Mouse (Mus musculus) embryonic facial prominence, embryonic 13.5 days (tissue): Measurements from ENCODE around the gene Zfp287. TPM values are rescaled to one million over a fixed set of nuclear protein-coding genes. Genes with fewer than 3 reads are reported as not detected.

Source experiments
- ATAC-seq: fragments of 200-750 bp; cut with Nextera tagmentation; 2 replicates; pipeline ENCODE4 v1.8.0; 2017; ENCODE audit warnings: low read depth; ENCODE audit not compliant: insufficient number of reproducible peaks, insufficient read depth, low FRiP score, low TSS enrichment
- H3K27ac ChIP-seq: fragments of 300-500 bp; sonication (generic); 2 replicates; pipeline ENCODE4 v1.5.1; 2015; ENCODE audit warnings: moderate library complexity, mild to moderate bottlenecking, inconsistent platforms
- H3K27me3 ChIP-seq: fragments of 300-500 bp; sonication (generic); 2 replicates; pipeline ENCODE4 v1.6.1; 2015; ENCODE audit warnings: mild to moderate bottlenecking, inconsistent platforms
- H3K36me3 ChIP-seq: fragments of 300-500 bp; sonication (generic); 2 replicates; pipeline ENCODE4 v1.6.1; 2015; ENCODE audit warnings: mild to moderate bottlenecking, inconsistent platforms
- H3K4me1 ChIP-seq: fragments of 300-500 bp; sonication (generic); 2 replicates; pipeline ENCODE4 v1.6.1; 2015; ENCODE audit warnings: inconsistent platforms
- H3K4me2 ChIP-seq: fragments of 300-500 bp; sonication (generic); 2 replicates; pipeline ENCODE4 v1.6.1; 2015; ENCODE audit warnings: moderate library complexity, mild to moderate bottlenecking, inconsistent platforms
- H3K4me3 ChIP-seq: fragments of 300-500 bp; sonication (generic); 2 replicates; pipeline ENCODE4 v1.5.1; 2015; ENCODE audit warnings: mild to moderate bottlenecking, inconsistent platforms
- H3K9ac ChIP-seq: fragments of 300-500 bp; sonication (generic); 2 replicates; pipeline ENCODE4 v1.6.1; 2015; ENCODE audit warnings: mild to moderate bottlenecking, inconsistent platforms
- H3K9me3 ChIP-seq: fragments of 300-500 bp; sonication (generic); 2 replicates; pipeline ENCODE4 v1.6.1; 2016; ENCODE audit warnings: inconsistent platforms
- WGBS: fragments of 180-500 bp; shearing (Covaris S2); methylation state at CpG from one replicate; pipeline ENCODE4 v1.1.7; 2015; ENCODE audit warnings: mixed read lengths; 5-methylcytosine and 5-hydroxymethylcytosine counted together
- polyA plus RNA-seq: library from polyadenylated mRNA; unstranded; fragments of >200 nt; fragmentation: Nextera tagmentation; extraction: Ambion mirVana; gene quantifications from 2 replicates; pipeline ENCODE4 v1.2.1, GENCODE M21; 2015

Zfp287 gene
- polyA plus RNA-seq, 1 experiment from 2014 or later, result 14.4 TPM

GRCm38 (mm10) chr11:62664250-62664649 lies 67.5 kb downstream of the Zfp287 start:
- peaks cover 40% of the 10 kb centered on the region for H3K36me3 ChIP-seq
- H3K4me1 ChIP-seq, result no peaks in the 10 kb centered on the region
- no peak for ATAC-seq
- H3K27me3 ChIP-seq, result no peaks in the 10 kb centered on the region
- WGBS, result 83% methylated on average over 6 of the region's 6 CpGs
- H3K9me3 ChIP-seq, result no peaks in the 10 kb centered on the region
- no peak overlapping the region for H3K4me2 ChIP-seq
- no peak overlapping the region for H3K27ac ChIP-seq
- H3K9ac ChIP-seq, result no peak overlapping the region
- H3K4me3 ChIP-seq, result no peak overlapping the region

- Histone ChIP-seq H3K4me3 (no peak overlapping the region), H3K4me1 (peaks cover 5% of the 10 kb centered on the region; the same call in 1 of the 2 replicates), H3K36me3 (peaks cover 32% of the 10 kb centered on the region), H3K27ac (no peak overlapping the region), H3K4me2 (no peak overlapping the region), H3K27me3 (no peaks in the 10 kb centered on the region), H3K9ac (no peak overlapping the region), H3K9me3 (no peaks in the 10 kb centered on the region)
- WGBS, result 66% methylated on average over 4 of the region's 4 CpGs
- no peak for ATAC-seq
These were observed 70.8 kb downstream of the Zfp287 start for GRCm38 (mm10) chr11:62660885-62661284.

GRCm38 (mm10) chr11:62652080-62652479 lies 79.6 kb downstream of the Zfp287 start:
- no peak for ATAC-seq
- Histone ChIP-seq H3K9ac (no peak overlapping the region), H3K27ac (no peak overlapping the region), H3K4me3 (no peak overlapping the region), H3K4me2 (no peak overlapping the region), H3K9me3 (no peaks in the 10 kb centered on the region), H3K27me3 (no peaks in the 10 kb centered on the region), H3K4me1 (peaks cover 27% of the 10 kb centered on the region), H3K36me3 (peaks cover 41% of the 10 kb centered on the region)
- 88% methylated on average over 3 of the region's 3 CpGs for WGBS

GRCm38 (mm10) chr11:62651563-62651962 lies 80.1 kb downstream of the Zfp287 start:
- Histone ChIP-seq H3K4me2 (no peak overlapping the region), H3K4me3 (no peak overlapping the region), H3K27me3 (no peaks in the 10 kb centered on the region), H3K9me3 (no peaks in the 10 kb centered on the region), H3K27ac (no peak overlapping the region), H3K36me3 (peaks cover 37% of the 10 kb centered on the region), H3K4me1 (peaks cover 28% of the 10 kb centered on the region), H3K9ac (no peak overlapping the region)
- no peak for ATAC-seq
- WGBS, result 84% methylated on average over 3 of the region's 3 CpGs

Other genes with a start within 250 kb of the Zfp287 start
- 35.9 and 41.1 TPM in 2 replicates for gene Cenpv, start 192.6 kb downstream of the Zfp287 start, polyA plus RNA-seq
- 3,261 and 3,547 TPM in 2 replicates for gene Ubb, start 180.7 kb downstream of the Zfp287 start, polyA plus RNA-seq
- 3.0 and 3.5 TPM in 2 replicates for gene Trpv2, start 157.4 kb downstream of the Zfp287 start, polyA plus RNA-seq
- 14.0 and 18.4 TPM in 2 replicates for gene Lrrc75a, start 83.4 kb downstream of the Zfp287 start, polyA plus RNA-seq
- gene Mmgt2, start 83.2 kb downstream of the Zfp287 start, polyA plus RNA-seq, result 60.4 and 64.0 TPM in 2 replicates
- gene Gm10428, start 21.2 kb upstream of the Zfp287 start, polyA plus RNA-seq, result not detected in 2 replicates
- gene Zfp286, start 57.6 kb upstream of the Zfp287 start, polyA plus RNA-seq, result 38.4 and 39.8 TPM in 2 replicates
- gene Trim16, start 88.3 kb upstream of the Zfp287 start, polyA plus RNA-seq, result 19.9 and 20.7 TPM in 2 replicates
- gene Fbxw10, start 115.2 kb upstream of the Zfp287 start, polyA plus RNA-seq, result 0.89 and 1.0 TPM in 2 replicates
- gene Tvp23b, start 147.6 kb upstream of the Zfp287 start, polyA plus RNA-seq, result 72.7 and 76.8 TPM in 2 replicates
- gene Cdrt4, start 219.3 kb upstream of the Zfp287 start, polyA plus RNA-seq, result 0.41 and 1.2 TPM in 2 replicates